Mouse (Mus musculus): ENCODE measurements around the gene Tmprss5. TPM values are rescaled to one million over a fixed set of nuclear protein-coding genes. Genes with fewer than 3 reads are reported as not detected.

Gene Tmprss5
- polyA plus RNA-seq, 2 experiments = 0.23 to 0.47 TPM

GRCm38 (mm10) chr9:49102328-49102727 is 21.3 kb downstream of the Tmprss5 start:
- WGBS = 69% methylated on average over 1 of the region's 1 CpGs
- ATAC-seq (ENCODE audit: low FRiP score, low read depth) = no peak
- peak; percentile 20 for DNase-seq (ENCODE audit: low spot score)

DNA sequence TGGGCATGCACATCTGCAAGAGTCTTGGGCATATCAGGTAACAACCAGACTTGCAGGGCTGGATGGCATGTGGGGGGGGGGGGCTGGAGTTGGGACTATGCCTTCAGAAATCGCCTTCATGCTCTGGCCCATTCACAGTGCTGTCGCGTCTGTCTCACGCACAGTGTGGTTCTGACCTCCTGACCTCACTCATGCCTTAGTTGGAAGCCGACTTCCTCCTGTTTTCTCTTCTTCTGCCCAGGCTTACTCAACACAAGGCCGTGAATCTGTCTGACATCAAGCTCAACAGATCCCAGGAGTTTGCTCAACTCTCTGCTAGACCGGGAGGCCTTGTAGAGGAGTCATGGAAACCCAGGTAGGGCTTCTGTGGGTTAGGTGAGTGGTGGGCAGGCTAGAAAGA is 28.0 kb downstream of the Tmprss5 start:
- no peak for TF ChIP-seq POLR2A (IDR thresholded peaks at IDR 0.05; ENCODE audit: borderline replicate concordance, extremely low read depth, insufficient read depth, insufficient read length)
- no peak overlapping the region for H3K4me3 ChIP-seq (replicated peaks; ENCODE audit: low read length)
- ATAC-seq (ENCODE audit: low FRiP score, low read depth) = no peak
- no peaks in the 10 kb centered on the region for H3K9me3 ChIP-seq (ENCODE audit: control insufficient read depth, low read length)
- H3K36me3 ChIP-seq (ENCODE audit: control insufficient read depth, insufficient read depth, low read length) = no peaks in the 10 kb centered on the region
- no peaks in the 10 kb centered on the region for H3K4me1 ChIP-seq (ENCODE audit: control insufficient read depth, insufficient read depth, low read length)
- H3K27ac ChIP-seq (replicated peaks; ENCODE audit: low read depth, low read length) = no peak overlapping the region
- no peak overlapping the region for H3K4me2 ChIP-seq (replicated peaks; ENCODE audit: low read depth, low read length, severe bottlenecking)
- no peak for DNase-seq (ENCODE audit: low spot score)
- WGBS = 47% methylated on average over 7 of the region's 7 CpGs
- no peaks in the 10 kb centered on the region for H3K27me3 ChIP-seq (ENCODE audit: control insufficient read depth, insufficient read depth, low read length)
- H3K9ac ChIP-seq (ENCODE audit: low read depth, low read length, severe bottlenecking) = no peak overlapping the region

More at GRCm38 (mm10) chr9:49102328-49102727, 21.3 kb downstream of the Tmprss5 start:
- H3K9ac ChIP-seq (ENCODE audit: low read depth, low read length, severe bottlenecking) = no peak overlapping the region
- H3K36me3 ChIP-seq (ENCODE audit: control insufficient read depth, insufficient read depth, low read length) = no peaks in the 10 kb centered on the region
- no peak overlapping the region for H3K4me3 ChIP-seq (replicated peaks; ENCODE audit: low read length)
- no peak overlapping the region for H3K27ac ChIP-seq (replicated peaks; ENCODE audit: low read depth, low read length)
- no peak overlapping the region for H3K4me2 ChIP-seq (replicated peaks; ENCODE audit: low read depth, low read length, severe bottlenecking)
- no peak for TF ChIP-seq POLR2A (IDR thresholded peaks at IDR 0.05; ENCODE audit: borderline replicate concordance, extremely low read depth, insufficient read depth, insufficient read length)
- no peaks in the 10 kb centered on the region for H3K9me3 ChIP-seq (ENCODE audit: control insufficient read depth, low read length)
- H3K4me1 ChIP-seq (ENCODE audit: control insufficient read depth, insufficient read depth, low read length) = no peaks in the 10 kb centered on the region
- H3K27me3 ChIP-seq (ENCODE audit: control insufficient read depth, insufficient read depth, low read length) = no peaks in the 10 kb centered on the region

DNA sequence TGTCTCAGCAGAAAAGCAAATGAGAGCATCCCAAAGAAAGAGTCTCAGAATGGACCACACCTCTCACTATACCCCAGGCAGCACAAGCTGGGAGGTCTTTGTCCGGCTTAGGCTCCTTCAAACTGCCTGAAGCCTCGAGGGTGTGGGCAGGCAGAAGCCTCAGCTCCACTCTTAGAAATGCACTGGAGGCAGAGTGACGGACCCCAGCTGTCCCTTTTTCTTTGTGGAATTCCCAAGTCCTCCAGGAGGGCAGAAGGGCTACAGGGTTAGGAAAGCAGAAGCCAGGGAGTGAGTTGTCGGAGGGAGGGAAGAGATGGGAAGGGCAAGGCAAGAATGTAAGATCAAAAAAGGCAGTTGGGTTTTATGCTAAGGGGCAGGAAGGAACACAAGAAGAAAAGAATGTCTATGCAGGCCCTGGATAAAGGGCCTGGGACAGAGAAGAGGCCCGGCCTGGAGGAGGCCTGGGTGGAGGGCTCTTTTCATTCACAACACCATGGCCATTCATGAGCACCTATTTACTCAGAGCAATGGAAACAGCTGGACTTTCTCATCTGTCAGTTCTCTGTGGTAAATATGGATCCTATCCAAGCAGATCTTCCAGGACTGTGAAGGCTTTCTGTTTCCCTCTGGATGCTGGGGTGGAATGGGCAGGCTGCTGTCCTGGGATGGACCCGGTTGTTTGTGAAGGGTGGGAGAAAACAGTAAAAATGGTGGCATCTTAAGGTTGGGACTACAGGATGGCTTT is 29.6 kb downstream of the Tmprss5 start:
- Histone ChIP-seq H3K4me3 (replicated peaks; ENCODE audit: low read length) (no peak overlapping the region), H3K9me3 (ENCODE audit: control insufficient read depth, low read length) (no peaks in the 10 kb centered on the region), H3K27me3 (ENCODE audit: control insufficient read depth, insufficient read depth, low read length) (no peaks in the 10 kb centered on the region), H3K4me2 (replicated peaks; ENCODE audit: low read depth, low read length, severe bottlenecking) (no peak overlapping the region), H3K4me1 (ENCODE audit: control insufficient read depth, insufficient read depth, low read length) (no peaks in the 10 kb centered on the region), H3K36me3 (ENCODE audit: control insufficient read depth, insufficient read depth, low read length) (no peaks in the 10 kb centered on the region), H3K9ac (ENCODE audit: low read depth, low read length, severe bottlenecking) (no peak overlapping the region), H3K27ac (replicated peaks; ENCODE audit: low read depth, low read length) (no peak overlapping the region)
- WGBS = 69% methylated on average over 6 of the region's 6 CpGs
- no peak for DNase-seq (ENCODE audit: low spot score)
- ATAC-seq (ENCODE audit: low FRiP score, low read depth) = no peak
- TF ChIP-seq POLR2A (IDR thresholded peaks at IDR 0.05; ENCODE audit: borderline replicate concordance, extremely low read depth, insufficient read depth, insufficient read length) = no peak

GRCm38 (mm10) chr9:49111296-49111695 is 30.2 kb downstream of the Tmprss5 start:
- no peak for ATAC-seq (ENCODE audit: low FRiP score, low read depth)
- 90% methylated on average over 5 of the region's 5 CpGs for WGBS
- no peak overlapping the region for H3K27ac ChIP-seq (replicated peaks; ENCODE audit: low read depth, low read length)

DNA sequence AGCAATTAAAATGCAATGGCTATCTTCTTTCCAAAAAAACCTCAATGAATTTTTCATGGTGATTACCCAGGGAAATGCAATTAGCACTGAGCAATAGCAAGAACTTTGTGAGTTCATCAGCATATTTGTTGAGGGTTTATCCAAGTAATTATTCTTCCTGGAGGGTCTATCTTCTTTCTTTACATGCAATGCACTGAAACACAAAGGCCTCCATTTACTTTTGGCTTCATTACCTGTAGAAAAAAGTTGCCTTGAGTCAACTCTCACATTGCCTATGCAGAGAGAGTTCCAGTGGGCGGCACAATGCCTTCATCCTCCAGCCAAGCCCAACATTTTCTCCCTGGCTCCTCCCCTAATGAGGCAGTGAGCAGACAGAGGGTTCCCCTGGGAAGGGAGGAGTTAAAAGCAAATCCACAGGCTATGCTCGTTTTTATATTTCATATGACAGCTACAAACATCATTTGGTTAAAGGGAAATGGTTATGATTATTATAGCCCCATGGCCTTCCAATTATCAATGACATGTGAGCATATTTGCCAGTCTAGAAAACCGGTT is 37.3 kb downstream of the Tmprss5 start:
- no peaks in the 10 kb centered on the region for H3K27me3 ChIP-seq (ENCODE audit: control insufficient read depth, insufficient read depth, low read length)
- no peak overlapping the region for H3K4me3 ChIP-seq (replicated peaks; ENCODE audit: low read length)
- TF ChIP-seq POLR2A (IDR thresholded peaks at IDR 0.05; ENCODE audit: borderline replicate concordance, extremely low read depth, insufficient read depth, insufficient read length) = no peak
- no peak overlapping the region for H3K4me2 ChIP-seq (replicated peaks; ENCODE audit: low read depth, low read length, severe bottlenecking)
- H3K9me3 ChIP-seq (ENCODE audit: control insufficient read depth, low read length) = no peaks in the 10 kb centered on the region
- DNase-seq (ENCODE audit: low spot score) (no peak), ATAC-seq (ENCODE audit: low FRiP score, low read depth) (no peak)
- H3K27ac ChIP-seq (replicated peaks; ENCODE audit: low read depth, low read length) = no peak overlapping the region
- no peaks in the 10 kb centered on the region for H3K36me3 ChIP-seq (ENCODE audit: control insufficient read depth, insufficient read depth, low read length)
- H3K9ac ChIP-seq (ENCODE audit: low read depth, low read length, severe bottlenecking) = no peak overlapping the region
- WGBS = 42% methylated on average over 3 of the region's 3 CpGs
- H3K4me1 ChIP-seq (ENCODE audit: control insufficient read depth, insufficient read depth, low read length) = no peaks in the 10 kb centered on the region

More at GRCm38 (mm10) chr9:49111296-49111695, 30.2 kb downstream of the Tmprss5 start:
- H3K9me3 ChIP-seq (ENCODE audit: control insufficient read depth, low read length) = no peaks in the 10 kb centered on the region
- H3K36me3 ChIP-seq (ENCODE audit: control insufficient read depth, insufficient read depth, low read length) = no peaks in the 10 kb centered on the region
- no peak for TF ChIP-seq POLR2A (IDR thresholded peaks at IDR 0.05; ENCODE audit: borderline replicate concordance, extremely low read depth, insufficient read depth, insufficient read length)
- H3K9ac ChIP-seq (ENCODE audit: low read depth, low read length, severe bottlenecking) = no peak overlapping the region
- H3K4me1 ChIP-seq (ENCODE audit: control insufficient read depth, insufficient read depth, low read length) = no peaks in the 10 kb centered on the region
- no peak overlapping the region for H3K4me3 ChIP-seq (replicated peaks; ENCODE audit: low read length)
- no peak overlapping the region for H3K4me2 ChIP-seq (replicated peaks; ENCODE audit: low read depth, low read length, severe bottlenecking)
- no peaks in the 10 kb centered on the region for H3K27me3 ChIP-seq (ENCODE audit: control insufficient read depth, insufficient read depth, low read length)
- no peak for DNase-seq (ENCODE audit: low spot score)
